Mouse (Mus musculus): ENCODE results near the gene Cul9.
"Not testable (repeated sequence)": the region's sequence is repeated elsewhere in the genome, so short reads cannot be mapped to it uniquely, and the experiment has no call there.

Gene Cul9

DNA sequence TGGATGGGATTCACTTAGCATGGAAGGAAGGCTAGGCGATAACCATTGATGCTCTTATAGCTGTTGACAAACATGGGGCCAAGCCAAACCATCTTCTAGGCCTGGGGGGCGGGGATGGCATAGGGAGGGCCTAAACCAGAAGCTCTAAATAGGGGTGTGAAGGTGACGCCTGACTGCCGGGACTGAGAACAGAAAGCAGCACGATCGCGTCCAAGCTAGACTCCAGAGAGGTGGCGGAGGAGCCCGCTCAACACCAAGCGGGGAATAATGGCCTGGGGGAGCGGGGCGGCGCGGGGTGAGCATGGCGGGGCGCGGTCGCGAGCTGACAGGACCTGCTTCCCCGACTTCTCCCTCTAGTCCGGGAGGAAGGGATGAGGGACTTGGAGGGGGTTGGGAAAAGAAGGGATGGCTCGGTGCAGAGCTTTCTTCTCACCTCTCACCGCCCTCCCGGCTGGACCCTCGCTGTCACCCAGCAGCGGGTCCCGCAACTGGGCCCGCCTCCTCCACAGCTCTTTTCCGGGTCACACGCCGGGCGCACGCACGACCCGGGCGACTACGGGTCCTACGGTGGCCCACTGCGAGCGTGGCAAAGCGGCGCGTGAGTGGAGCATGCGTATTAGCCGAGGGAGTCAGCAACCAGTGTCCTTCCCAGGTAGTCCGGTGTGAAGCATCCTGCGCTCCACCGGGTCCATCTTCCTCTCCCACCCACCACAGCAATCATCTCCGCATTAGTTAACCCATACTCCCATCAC is at the start of gene Cul9:
Gene Cul9 (minus strand): TSS at position 576 of the 752 bp plus-strand sequence.
- DNase-seq (ENCODE audit: low read depth, low spot score) = peak; percentile 70

- DNase-seq (ENCODE audit: low read depth, low spot score) = no peak
Observed at GRCm38 (mm10) chr17:46595336-46595735, 49.1 kb upstream of the Cul9 start.

DNA sequence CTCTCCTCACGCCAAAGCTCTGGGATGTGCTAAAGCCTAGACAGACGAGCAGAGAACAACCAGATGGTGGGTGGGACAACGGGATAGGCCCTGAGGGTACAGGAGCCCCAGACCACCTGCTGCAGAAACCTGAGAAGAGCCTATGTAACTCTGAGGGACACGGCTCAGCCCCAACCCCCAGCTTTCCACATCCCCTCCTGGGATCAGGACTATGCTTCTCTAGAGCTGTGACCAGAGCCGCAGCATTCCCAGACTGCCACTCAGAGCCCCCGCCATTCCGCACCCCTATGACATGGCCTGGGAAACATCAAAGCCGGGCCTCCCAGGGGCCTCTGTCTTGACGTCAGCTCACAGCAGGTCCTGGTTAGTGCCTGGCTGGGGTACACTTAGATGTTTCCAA is 48.4 kb upstream of the Cul9 start:
- no peak for DNase-seq (ENCODE audit: low read depth, low spot score)

DNA sequence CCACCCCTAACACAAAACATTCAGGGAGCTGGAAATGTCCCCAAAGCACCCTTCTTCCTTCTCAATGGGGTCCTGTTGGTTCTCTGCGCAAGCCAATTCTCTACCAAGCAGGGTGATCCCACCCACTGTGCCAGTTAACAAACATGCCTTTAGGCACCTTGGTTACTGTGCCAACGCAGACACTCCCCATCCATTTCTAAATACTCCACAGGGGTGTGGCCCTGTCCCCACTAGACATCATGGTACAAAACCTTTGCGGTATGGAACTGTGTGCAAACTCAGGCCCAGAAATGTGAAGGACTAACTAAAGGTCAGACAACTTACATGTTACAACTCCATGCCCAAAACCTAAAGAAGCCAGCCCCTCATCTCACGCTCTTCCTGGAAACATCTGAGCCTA is 46.9 kb upstream of the Cul9 start:
- DNase-seq (ENCODE audit: low read depth, low spot score) = no peak

DNA sequence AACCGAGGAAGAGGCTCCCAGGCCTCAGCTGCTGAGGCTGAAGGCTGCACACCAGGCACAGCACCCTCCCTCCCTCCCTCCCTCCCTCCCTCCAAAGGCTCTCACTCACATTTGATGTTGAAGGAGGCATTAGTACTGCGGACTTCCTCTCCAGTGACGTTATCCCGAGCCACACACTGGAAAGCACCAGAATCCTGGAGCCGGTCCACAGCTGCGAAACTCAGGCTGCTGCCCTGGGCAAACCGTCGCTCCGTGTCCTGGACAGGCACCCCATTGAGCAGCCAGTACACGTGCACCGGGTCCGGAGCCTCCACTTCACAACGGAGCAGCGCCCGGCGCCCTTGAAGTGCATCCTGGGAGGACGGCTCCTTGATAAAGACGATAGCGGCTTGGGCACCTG is 45.2 kb upstream of the Cul9 start:
- DNase-seq (ENCODE audit: low read depth, low spot score) = no peak

GRCm38 (mm10) chr17:46590439-46590838 is 44.3 kb upstream of the Cul9 start:
- DNase-seq (ENCODE audit: low read depth, low spot score) = no peak

DNA sequence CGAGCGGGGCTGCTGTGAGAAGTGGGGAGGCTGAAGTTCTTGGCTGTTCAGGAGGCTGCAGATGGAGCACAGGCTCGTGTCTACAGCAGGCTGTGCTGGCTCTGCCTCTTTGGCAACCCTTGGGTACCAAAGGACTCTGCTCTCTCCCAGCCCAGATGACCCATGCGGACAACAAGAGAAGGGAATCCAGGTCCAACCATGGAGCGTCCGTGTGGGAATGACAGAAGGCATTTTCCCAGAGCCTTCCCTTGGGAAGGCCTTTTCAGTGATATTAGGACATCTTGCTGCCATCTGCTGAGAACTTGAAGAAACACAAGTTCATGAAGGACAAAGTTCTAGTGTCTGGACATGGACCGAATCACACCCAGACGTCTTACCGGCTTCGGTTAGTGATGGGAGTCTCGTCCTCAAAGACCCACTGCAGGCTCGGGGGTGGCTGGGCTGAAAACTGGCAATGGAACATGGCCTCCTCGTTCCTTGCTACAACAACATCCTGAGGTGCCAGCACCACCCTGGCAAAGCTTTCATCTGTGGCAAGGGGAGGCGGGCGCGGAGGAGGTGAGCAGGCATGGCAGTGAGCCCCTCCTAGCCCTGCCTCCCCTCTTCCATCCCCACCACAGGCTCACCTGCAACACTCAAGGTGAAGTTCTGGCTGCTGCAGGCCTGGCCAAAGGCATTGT is 43.6 kb upstream of the Cul9 start:
- DNase-seq (ENCODE audit: low read depth, low spot score) = no peak

- DNase-seq (ENCODE audit: low read depth, low spot score) = no peak
Observed at GRCm38 (mm10) chr17:46588913-46589312, 42.7 kb upstream of the Cul9 start.

DNA sequence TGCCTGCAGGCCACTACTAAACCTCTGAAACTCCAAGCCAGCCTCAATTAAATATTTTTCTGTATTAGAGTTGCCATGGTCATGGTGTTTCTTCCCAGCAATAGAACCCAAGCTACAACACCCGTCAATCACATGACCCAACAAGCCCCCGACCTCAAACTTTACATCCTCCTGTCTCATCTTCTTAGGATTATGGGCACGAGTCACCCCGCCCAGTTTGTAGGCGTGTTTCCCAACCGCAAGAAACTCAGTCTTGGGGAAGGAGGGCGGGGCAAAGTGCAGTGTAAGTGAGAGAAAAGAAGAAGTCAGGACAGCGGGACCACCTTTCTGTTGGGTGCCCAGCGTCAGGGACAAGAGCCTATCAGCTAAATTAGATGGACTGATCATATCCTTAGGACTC is 42.0 kb upstream of the Cul9 start:
- no peak for DNase-seq (ENCODE audit: low read depth, low spot score)

DNA sequence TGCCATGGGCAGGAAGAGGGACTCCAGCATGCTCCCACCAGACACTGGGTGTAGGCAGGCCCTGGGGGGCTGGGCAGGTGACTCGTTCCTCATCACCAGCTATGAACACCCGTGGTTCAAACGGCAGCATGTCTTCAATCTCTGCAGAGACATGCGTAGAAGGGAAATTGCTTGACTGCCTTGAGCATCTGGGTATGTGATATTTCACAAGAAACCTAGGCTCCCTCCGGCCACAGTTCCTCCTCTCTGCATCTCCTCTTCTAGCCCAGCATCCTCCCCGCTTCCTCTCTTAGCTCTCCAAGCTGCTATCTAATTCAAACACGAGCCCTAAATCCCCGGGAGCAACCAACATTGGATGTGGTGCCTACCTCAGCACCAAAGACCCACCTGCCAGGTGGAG is 40.1 kb upstream of the Cul9 start:
- DNase-seq (ENCODE audit: low read depth, low spot score) = no peak

GRCm38 (mm10) chr17:46578650-46579049 is 32.5 kb upstream of the Cul9 start:
- no peak for DNase-seq (ENCODE audit: low read depth, low spot score)

DNA sequence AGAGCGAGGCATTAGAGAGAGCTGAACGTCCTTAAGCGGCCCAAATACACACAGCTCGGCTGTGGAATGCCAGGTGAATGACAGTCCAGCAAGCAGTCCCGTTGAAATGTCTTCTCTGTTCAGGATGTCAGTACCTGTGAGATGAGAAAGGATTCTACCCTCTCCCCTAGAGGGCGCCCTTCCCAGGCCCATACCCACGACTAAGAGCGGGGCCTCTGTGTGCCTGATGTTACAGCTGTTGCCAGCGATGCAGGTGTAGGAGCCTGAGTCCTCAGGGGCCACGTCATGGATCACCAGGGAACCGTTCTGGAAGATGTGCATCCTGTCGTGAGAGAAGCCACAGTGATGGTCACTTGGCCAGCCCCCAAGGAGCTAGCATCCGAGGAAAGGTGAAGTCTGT is 29.9 kb upstream of the Cul9 start:
- DNase-seq (ENCODE audit: low read depth, low spot score) = no peak

DNA sequence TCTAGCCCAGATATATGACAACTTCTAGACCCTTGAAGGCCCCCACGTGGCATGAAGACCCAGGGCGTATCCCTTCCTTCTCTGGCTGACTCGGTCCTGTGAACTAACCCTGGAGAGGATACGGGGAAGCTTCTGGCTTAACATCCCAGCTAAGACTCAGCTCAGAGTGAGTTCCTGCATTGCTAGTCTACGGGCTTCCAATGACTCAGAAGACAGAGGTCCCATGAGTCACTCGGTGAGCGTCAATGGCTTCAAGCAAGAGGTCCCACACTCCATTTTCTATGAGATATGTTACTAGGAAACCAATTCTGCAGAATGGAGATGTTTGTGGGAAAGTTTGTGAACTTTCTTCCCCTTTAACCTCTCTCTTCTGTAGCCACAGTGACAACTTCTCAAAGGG is 28.3 kb upstream of the Cul9 start:
- DNase-seq (ENCODE audit: low read depth, low spot score) = no peak

GRCm38 (mm10) chr17:46571005-46571404 is 24.8 kb upstream of the Cul9 start:
- no peak for DNase-seq (ENCODE audit: low read depth, low spot score)

DNA sequence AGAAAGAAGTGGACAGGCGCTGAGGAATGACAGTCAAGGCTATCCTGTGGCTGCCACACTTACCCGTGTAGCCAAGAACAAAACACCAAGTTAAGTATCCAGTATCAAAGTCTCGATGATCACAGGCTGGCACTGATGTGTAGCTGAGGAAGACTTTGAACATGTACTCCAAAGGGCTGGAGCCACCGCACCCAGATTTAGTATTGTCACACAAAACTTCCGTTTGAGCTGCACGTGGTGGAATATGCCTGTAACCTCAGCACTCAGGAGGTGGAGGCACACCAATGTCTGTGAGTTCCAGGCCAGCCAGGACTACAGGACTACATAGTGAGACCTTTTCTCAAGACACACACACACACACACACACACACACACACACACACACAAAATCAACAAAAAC is 13.0 kb upstream of the Cul9 start:
- DNase-seq (ENCODE audit: low read depth, low spot score) = no peak

DNA sequence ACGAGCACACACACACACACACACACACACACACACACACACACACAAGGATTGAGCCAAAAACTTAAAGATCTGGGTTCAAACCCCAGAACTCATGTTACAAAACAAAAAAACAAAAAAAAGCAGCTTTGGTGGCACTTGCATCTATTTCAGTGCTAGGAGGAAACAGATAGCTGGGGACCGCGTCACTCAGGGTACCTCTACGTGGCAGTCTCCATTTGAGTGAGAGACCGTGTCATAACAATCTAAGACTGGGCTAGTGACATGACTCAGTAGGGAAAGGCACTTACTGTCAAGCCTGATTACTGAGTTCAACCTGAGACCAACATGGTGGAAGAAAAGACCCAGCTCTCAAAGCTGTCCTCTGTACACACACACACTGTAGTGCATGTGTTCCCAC is 12.0 kb upstream of the Cul9 start:
- DNase-seq (ENCODE audit: low read depth, low spot score) = no peak

DNA sequence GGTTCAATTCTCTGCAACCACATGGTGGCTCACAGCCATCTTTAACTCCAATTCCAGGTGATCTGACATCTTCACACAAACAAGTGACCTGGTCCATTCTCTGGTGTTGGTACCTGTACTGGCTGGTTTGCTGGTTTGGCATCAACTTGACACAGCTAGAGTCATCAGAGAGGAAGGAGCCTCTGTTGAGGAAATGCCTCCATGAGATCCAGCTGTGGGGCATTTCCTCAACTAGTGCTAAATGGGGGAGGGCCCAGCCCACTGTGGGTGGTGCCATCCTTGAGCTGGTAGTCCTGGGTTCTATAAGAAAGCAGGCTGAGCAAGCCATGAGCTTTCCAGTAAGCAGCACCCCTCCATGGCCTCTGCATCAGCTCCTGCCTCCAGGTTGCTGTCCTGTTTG is 11.1 kb upstream of the Cul9 start:
- not testable (repeated sequence) for DNase-seq (ENCODE audit: low read depth, low spot score)

DNA sequence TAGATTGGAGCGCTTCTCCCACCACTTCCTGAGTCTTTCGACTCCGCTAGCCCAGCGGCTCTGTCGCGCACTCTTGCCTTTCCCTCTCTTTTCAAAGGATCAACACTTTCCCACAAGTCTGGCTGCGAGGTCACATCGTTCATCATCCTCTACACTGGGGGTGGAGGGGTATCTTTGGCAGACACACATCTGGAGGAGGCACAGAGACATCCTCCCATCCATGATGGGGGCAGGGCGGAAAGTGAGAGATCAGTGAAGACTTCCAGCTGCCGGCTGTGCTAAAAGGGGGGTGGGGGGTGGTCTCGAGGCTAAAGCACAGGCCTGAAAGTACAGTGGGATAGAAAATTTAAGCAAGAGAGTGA is 10.4 kb upstream of the Cul9 start:
- no peak for DNase-seq (ENCODE audit: low read depth, low spot score)

GRCm38 (mm10) chr17:46555673-46556583 is 9.7 kb upstream of the Cul9 start, which contains the start of gene Srf:
Gene Srf, minus strand, starts transcription at chr17:46556175.
- peak; percentile 97 for DNase-seq (ENCODE audit: low read depth, low spot score)

DNA sequence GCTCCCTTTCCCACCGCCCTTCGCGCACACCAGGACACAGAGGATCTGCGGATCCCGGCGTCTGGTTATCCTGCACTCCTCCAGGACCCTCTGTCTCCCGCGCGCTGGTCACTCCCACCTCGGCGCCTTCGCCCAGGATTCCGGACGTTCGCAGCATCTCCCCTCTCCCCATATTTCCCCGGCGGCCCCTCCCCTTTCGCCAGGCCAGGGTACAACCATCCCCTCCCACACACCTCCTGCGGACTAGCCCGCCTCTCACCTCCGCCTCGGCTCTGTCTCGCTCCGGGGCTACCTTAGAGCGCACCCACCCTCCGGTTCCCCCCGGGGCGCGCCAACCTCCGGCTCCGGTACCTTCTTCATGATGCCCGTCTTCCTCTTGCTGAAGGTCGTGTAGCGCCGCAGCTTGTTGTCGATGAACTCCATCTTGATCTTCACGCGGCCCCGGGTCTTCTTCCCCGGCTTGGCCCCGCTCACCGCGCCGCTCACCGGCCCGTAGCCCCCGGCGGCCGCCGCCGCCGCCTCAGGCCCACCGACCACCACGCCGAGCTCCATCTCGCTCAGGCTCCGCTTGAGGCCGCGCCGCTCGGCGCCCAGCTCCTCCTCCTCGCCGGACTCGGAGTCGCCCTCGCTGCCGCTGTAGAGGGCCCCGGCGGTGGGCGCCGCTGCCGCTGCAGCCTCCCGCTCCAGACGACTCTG is 8.9 kb upstream of the Cul9 start:
- DNase-seq (ENCODE audit: low read depth, low spot score) = no peak

DNA sequence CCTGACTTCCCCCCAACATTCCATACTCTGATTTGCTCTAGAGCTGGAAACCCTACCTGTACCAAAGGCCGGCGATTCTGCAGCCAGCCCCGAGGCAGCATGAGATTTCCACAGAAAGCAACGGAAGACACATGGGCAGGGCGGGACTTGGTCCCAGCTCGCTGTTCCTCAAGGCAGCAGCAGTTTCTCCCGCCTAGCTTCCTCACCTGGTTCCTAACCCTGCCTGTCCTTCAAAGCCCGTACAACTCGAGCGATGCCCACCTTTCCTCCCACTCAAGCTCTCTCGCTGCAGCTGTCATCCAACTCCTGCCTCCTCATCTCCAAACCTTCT is 8.4 kb upstream of the Cul9 start:
- no peak for DNase-seq (ENCODE audit: low read depth, low spot score)

GRCm38 (mm10) chr17:46553926-46554325 is 7.7 kb upstream of the Cul9 start:
- DNase-seq (ENCODE audit: low read depth, low spot score) = no peak

Data from skeletal muscle tissue, adult 2 months (tissue).